Mouse (Mus musculus): ENCODE results near the gene Oxct1. TPM values are rescaled to one million over a fixed set of nuclear protein-coding genes. Genes with fewer than 3 reads are reported as not detected.

The Oxct1 gene
- polyA plus RNA-seq, 1 experiment = 31.6 TPM

DNA sequence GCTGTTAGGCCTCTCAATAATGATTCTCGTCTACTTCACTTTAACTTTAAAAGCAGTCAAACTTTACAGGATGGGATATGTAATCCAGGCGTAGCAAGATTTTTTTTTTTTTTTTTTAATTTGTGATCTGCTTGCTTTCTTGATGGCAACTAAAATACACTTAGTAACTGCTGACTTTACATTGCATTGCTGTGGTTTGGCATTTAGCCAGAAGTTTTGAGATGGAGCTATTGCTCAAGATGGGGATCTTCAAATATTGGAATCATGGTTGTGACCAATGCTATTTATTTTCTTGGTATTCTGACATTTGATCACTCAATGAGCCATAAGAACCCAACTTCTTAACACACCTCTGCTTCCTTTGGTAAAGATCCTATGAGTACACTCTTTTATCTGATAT lies 66.4 kb downstream of the Oxct1 start:
- Histone ChIP-seq H3K4me1 (replicated peaks; ENCODE audit: control insufficient read depth, insufficient read depth, low read length) (no peaks in the 10 kb centered on the region; the same call in 1 of the 2 replicates), H3K4me3 (ENCODE audit: control insufficient read depth, insufficient read depth, low read length) (no peak overlapping the region), H3K36me3 (ENCODE audit: control insufficient read depth, insufficient read depth, low read length) (peaks cover 3% of the 10 kb centered on the region; the same call in 1 of the 2 replicates), H3K27me3 (ENCODE audit: control insufficient read depth, insufficient read depth, low read length) (no peaks in the 10 kb centered on the region), H3K27ac (ENCODE audit: control insufficient read depth, insufficient read depth, low read length) (no peak overlapping the region)
- TF ChIP-seq CTCF (IDR thresholded peaks at IDR 0.05; ENCODE audit: borderline replicate concordance, control insufficient read depth, extremely low read depth, insufficient read depth, low read length, poor library complexity) (no peak), POLR2A (IDR thresholded peaks at IDR 0.05; ENCODE audit: control insufficient read depth, extremely low read depth, insufficient read depth, low read length, poor library complexity) (no peak)
- no peak for DNase-seq
- 94% methylated on average over 2 of the region's 2 CpGs for WGBS

- no peak overlapping the region for H3K4me3 ChIP-seq (ENCODE audit: control insufficient read depth, insufficient read depth, low read length)
- 97% methylated on average over 10 of the region's 10 CpGs for WGBS
- no peak for TF ChIP-seq POLR2A (IDR thresholded peaks at IDR 0.05; ENCODE audit: control insufficient read depth, extremely low read depth, insufficient read depth, low read length, poor library complexity)
- no peak for TF ChIP-seq CTCF (IDR thresholded peaks at IDR 0.05; ENCODE audit: borderline replicate concordance, control insufficient read depth, extremely low read depth, insufficient read depth, low read length, poor library complexity)
- no peaks in the 10 kb centered on the region for H3K27me3 ChIP-seq (ENCODE audit: control insufficient read depth, insufficient read depth, low read length)
- no peak for DNase-seq
- H3K27ac ChIP-seq (ENCODE audit: control insufficient read depth, insufficient read depth, low read length) = no peak overlapping the region
- H3K4me1 ChIP-seq (replicated peaks; ENCODE audit: control insufficient read depth, insufficient read depth, low read length) = no peaks in the 10 kb centered on the region
- H3K36me3 ChIP-seq (ENCODE audit: control insufficient read depth, insufficient read depth, low read length) = no peaks in the 10 kb centered on the region
These were observed 74.2 kb downstream of the Oxct1 start for GRCm38 (mm10) chr15:4100341-4100921.

GRCm38 (mm10) chr15:4101025-4101424 lies 74.8 kb downstream of the Oxct1 start:
- no peak for TF ChIP-seq POLR2A (IDR thresholded peaks at IDR 0.05; ENCODE audit: control insufficient read depth, extremely low read depth, insufficient read depth, low read length, poor library complexity)
- TF ChIP-seq CTCF (IDR thresholded peaks at IDR 0.05; ENCODE audit: borderline replicate concordance, control insufficient read depth, extremely low read depth, insufficient read depth, low read length, poor library complexity) = no peak
- H3K27ac ChIP-seq (ENCODE audit: control insufficient read depth, insufficient read depth, low read length) = no peak overlapping the region
- no peaks in the 10 kb centered on the region for H3K36me3 ChIP-seq (ENCODE audit: control insufficient read depth, insufficient read depth, low read length)
- H3K4me3 ChIP-seq (ENCODE audit: control insufficient read depth, insufficient read depth, low read length) = no peak overlapping the region
- 94% methylated on average over 10 of the region's 10 CpGs for WGBS
- H3K27me3 ChIP-seq (ENCODE audit: control insufficient read depth, insufficient read depth, low read length) = no peaks in the 10 kb centered on the region
- H3K4me1 ChIP-seq (replicated peaks; ENCODE audit: control insufficient read depth, insufficient read depth, low read length) = no peaks in the 10 kb centered on the region
- no peak for DNase-seq

DNA sequence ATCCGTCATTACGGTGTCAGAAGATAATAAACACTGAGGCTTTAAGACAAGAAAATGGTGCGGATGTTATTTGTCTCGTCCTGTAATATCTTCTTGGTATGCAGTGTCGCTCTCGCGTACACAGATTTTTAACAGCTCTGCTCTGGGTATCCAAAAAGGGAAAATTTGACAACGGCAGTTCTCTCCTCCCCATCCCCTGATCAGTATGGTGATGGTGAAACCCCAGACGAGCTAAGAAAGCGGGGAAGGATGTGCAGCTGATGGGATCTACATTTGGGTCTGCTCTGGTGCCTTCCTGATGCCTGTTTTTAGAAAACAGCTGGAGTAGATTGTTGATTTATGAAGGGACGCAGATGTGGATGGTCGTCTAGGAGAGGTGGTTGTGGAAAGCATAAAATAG lies 78.1 kb downstream of the Oxct1 start:
- no peak overlapping the region for H3K4me3 ChIP-seq (ENCODE audit: control insufficient read depth, insufficient read depth, low read length)
- no peaks in the 10 kb centered on the region for H3K36me3 ChIP-seq (ENCODE audit: control insufficient read depth, insufficient read depth, low read length)
- H3K27ac ChIP-seq (ENCODE audit: control insufficient read depth, insufficient read depth, low read length) = no peak overlapping the region
- DNase-seq = no peak
- H3K4me1 ChIP-seq (replicated peaks; ENCODE audit: control insufficient read depth, insufficient read depth, low read length) = no peaks in the 10 kb centered on the region
- no peaks in the 10 kb centered on the region for H3K27me3 ChIP-seq (ENCODE audit: control insufficient read depth, insufficient read depth, low read length)
- WGBS = 96% methylated on average over 12 of the region's 12 CpGs
- TF ChIP-seq CTCF (IDR thresholded peaks at IDR 0.05; ENCODE audit: borderline replicate concordance, control insufficient read depth, extremely low read depth, insufficient read depth, low read length, poor library complexity) = no peak
- TF ChIP-seq POLR2A (IDR thresholded peaks at IDR 0.05; ENCODE audit: control insufficient read depth, extremely low read depth, insufficient read depth, low read length, poor library complexity) = no peak

GRCm38 (mm10) chr15:4105498-4105897 lies 79.3 kb downstream of the Oxct1 start:
- Histone ChIP-seq H3K4me1 (replicated peaks; ENCODE audit: control insufficient read depth, insufficient read depth, low read length) (no peaks in the 10 kb centered on the region), H3K27ac (ENCODE audit: control insufficient read depth, insufficient read depth, low read length) (no peak overlapping the region), H3K27me3 (ENCODE audit: control insufficient read depth, insufficient read depth, low read length) (no peaks in the 10 kb centered on the region), H3K36me3 (ENCODE audit: control insufficient read depth, insufficient read depth, low read length) (no peaks in the 10 kb centered on the region), H3K4me3 (ENCODE audit: control insufficient read depth, insufficient read depth, low read length) (no peak overlapping the region)
- no peak for DNase-seq
- 96% methylated on average over 4 of the region's 4 CpGs for whole genome bisulfite sequencing
- TF ChIP-seq POLR2A (IDR thresholded peaks at IDR 0.05; ENCODE audit: control insufficient read depth, extremely low read depth, insufficient read depth, low read length, poor library complexity) (no peak), CTCF (IDR thresholded peaks at IDR 0.05; ENCODE audit: borderline replicate concordance, control insufficient read depth, extremely low read depth, insufficient read depth, low read length, poor library complexity) (no peak)

GRCm38 (mm10) chr15:4119962-4120361 lies 93.8 kb downstream of the Oxct1 start:
- WGBS = 97% methylated on average over 6 of the region's 6 CpGs
- H3K36me3 ChIP-seq (ENCODE audit: control insufficient read depth, insufficient read depth, low read length) = no peaks in the 10 kb centered on the region
- TF ChIP-seq POLR2A (IDR thresholded peaks at IDR 0.05; ENCODE audit: control insufficient read depth, extremely low read depth, insufficient read depth, low read length, poor library complexity) (no peak), CTCF (IDR thresholded peaks at IDR 0.05; ENCODE audit: borderline replicate concordance, control insufficient read depth, extremely low read depth, insufficient read depth, low read length, poor library complexity) (no peak)
- no peak for DNase-seq
- H3K27me3 ChIP-seq (ENCODE audit: control insufficient read depth, insufficient read depth, low read length) = no peaks in the 10 kb centered on the region
- no peak overlapping the region for H3K27ac ChIP-seq (ENCODE audit: control insufficient read depth, insufficient read depth, low read length)
- H3K4me1 ChIP-seq (replicated peaks; ENCODE audit: control insufficient read depth, insufficient read depth, low read length) = peaks cover 2% of the 10 kb centered on the region
- H3K4me3 ChIP-seq (ENCODE audit: control insufficient read depth, insufficient read depth, low read length) = no peak overlapping the region

DNA sequence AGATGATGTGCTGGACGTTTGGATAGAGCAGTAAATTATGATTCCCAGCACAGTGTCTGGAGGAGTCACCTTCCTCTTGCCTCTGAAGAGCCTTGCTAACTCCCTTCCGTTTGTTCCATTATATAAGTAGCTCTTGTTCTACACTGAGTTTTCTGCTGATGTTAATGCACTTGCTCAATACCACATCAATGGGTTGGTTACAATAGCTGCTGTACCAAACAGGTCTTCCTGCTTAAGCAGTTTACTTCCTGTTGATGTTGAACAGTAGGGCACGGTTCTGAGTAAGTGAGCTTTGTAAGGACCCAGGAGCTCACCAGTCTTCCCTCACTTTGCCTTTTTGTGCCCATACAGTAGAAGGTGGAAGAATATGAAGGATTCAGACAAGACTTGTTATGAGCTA lies 98.5 kb downstream of the Oxct1 start:
- no peak overlapping the region; the same call in 1 of the 2 replicates for H3K27ac ChIP-seq (ENCODE audit: control insufficient read depth, insufficient read depth, low read length)
- peak; percentile 13 for DNase-seq
- no peaks in the 10 kb centered on the region for H3K27me3 ChIP-seq (ENCODE audit: control insufficient read depth, insufficient read depth, low read length)
- H3K4me1 ChIP-seq (replicated peaks; ENCODE audit: control insufficient read depth, insufficient read depth, low read length) = peaks cover 4% of the 10 kb centered on the region
- TF ChIP-seq CTCF (IDR thresholded peaks at IDR 0.05; ENCODE audit: borderline replicate concordance, control insufficient read depth, extremely low read depth, insufficient read depth, low read length, poor library complexity) = no peak
- TF ChIP-seq POLR2A (IDR thresholded peaks at IDR 0.05; ENCODE audit: control insufficient read depth, extremely low read depth, insufficient read depth, low read length, poor library complexity) = no peak
- H3K4me3 ChIP-seq (ENCODE audit: control insufficient read depth, insufficient read depth, low read length) = no peak overlapping the region
- 34% methylated on average over 3 of the region's 3 CpGs for WGBS
- no peaks in the 10 kb centered on the region for H3K36me3 ChIP-seq (ENCODE audit: control insufficient read depth, insufficient read depth, low read length)

Measured in thymus, adult 2 months (tissue).